Mouse (Mus musculus) induced T-regulatory cell, adult 2 months (primary cell): Measurements from ENCODE around the gene Dock2.

Experiments
- DNase-seq: peaks from one replicate; pipeline ENCODE4 v3.0.0-alpha.2; 2012; ENCODE audit warnings: low read depth

Dock2 gene

DNA sequence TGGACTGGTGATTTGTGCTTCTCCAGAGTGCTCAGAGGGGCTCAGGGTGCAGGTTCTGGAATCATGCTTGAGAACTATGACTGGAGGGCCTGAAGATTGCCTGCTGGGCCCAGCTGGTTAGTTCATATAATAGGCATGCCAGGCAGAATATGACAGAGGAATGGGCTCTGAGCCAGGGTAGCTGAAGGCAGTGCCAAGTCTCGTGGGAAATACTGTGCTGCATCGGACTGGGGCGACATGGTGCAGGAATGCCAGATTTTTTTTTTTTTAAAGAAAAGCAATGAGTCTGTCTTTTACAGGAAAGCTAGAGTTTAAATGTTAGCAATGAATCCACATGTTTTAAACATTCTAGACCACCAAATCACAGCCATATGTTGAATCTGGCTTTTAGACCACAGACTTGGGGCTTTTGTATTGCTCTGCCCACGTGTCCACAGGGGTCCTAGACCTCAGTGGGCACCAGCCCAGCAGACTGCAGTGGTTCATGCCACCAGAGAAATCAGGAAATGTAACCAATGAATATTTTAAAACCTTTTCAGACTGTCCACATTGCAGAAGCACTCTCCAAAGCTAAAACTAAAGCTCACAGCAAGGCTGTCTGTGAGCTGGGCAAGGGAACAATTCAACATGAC is 435.3 kb downstream of the Dock2 start:
- no peak for DNase-seq

DNA sequence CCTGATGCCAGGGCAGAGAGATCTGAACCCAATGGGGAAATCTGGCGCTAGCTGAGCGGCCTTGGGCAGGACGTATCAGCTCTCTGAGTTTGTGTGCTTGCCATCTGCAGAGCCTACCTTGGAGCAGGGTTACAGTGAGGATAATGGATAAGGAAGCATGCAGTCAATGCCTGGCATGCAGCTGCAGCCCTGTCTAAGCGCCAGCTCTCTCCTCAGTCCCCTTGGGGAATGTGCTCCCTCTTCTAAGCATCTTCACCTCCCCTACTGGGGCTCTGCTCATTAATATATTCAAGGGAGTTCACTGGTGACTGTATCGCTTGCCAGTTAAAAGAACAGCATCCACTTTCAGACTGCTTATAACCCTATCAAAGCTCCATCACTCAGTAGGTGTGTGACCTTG is 439.4 kb downstream of the Dock2 start:
- DNase-seq, result no peak

DNA sequence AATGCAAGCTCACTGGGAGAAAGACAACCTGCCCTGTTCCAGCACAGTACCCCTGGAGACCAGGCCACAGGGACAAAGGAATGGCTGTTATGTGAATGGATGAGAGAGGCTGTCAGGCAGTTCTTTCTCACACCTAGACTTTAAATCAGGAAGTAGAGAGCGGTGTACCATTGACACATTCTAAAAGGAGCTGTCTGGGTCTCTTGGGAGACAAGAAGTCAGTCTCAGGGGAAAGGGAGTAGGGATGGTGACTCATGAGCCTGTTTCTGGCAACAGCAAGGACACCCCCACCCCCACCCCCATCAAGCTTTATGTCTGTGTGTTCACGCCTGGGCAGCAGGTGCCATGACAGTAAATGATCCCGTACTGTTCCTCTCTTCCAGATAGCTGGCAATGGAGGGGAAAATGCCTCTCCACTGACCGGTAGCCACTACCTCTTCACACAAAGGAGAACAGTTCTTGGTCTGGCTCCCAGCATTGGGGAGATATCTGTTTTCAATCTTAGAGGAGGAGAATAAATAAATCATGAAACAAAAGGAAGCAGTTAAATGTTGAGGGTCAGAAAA is 439.9 kb downstream of the Dock2 start:
- DNase-seq, result no peak

DNA sequence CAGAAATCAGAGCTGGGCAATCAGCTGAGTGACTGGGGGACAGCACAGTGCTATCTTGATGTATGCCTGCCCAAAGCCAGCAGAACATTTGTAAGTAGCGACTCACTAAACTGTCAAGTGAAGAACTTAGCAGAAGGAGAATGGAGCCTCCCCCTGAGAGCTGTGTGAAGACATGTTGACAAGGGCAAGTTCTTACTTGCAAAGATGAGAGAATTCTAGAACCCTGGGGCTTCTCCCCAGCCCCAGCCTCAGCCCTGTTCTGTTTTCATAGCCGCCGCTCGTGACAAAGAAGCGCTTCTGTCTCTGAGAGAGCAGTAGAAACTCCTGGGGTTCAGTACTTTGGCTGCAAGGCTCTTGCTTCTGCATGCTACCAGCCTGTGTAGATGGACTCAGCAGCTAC is 444.0 kb downstream of the Dock2 start:
- no peak for DNase-seq

DNA sequence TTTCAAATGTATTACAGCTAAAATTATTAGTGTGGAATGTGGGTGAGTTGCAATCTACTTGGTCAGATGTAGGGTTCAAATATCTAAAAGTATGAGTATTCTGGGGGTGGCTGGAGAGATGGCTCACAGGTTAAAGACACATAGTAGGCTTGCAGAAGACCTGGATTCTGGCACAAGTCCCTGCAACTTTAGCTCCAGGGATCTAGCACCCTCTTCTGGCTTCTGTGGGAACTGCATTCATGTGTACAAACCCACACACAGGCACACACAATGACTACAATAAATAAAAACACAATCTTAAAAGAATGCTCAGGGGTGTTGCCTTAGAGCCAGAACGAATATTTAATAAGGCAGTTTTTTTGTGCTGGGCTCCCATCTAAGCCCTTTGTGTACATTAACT is 445.8 kb downstream of the Dock2 start:
- DNase-seq, result peak; percentile 52

DNA sequence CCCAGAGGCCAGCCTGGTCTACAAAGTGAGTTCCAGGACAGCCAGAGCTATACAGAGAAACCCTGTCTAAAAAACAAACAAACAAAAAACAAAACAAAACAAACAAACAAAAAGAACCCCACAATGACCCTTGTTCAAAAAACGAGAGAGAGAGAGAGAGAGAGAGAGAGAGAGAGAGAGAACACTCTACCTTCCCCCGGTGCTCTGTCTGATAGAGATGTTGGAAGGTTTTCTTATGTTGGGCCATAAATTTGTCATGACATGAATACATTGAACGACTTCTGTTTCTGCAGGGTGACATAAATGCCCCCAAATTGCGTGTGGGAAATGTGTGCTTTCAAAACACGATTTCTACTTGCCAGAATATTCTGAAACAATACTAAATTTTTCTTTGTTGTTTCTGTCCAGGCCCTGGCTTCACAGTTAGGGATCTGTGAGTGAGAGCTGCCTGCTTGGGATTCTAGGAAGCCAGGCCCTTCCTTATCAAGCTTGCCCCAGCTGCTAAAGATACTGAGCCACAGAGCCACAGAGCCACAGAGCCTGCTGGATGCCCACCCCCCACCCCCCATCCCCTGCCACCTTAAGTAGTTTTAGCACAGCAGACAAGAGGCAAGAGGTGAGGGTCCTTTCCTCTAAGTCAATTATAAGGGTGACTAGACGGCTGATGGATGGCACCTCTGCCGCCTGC is 451.2 kb downstream of the Dock2 start:
- no peak for DNase-seq

DNA sequence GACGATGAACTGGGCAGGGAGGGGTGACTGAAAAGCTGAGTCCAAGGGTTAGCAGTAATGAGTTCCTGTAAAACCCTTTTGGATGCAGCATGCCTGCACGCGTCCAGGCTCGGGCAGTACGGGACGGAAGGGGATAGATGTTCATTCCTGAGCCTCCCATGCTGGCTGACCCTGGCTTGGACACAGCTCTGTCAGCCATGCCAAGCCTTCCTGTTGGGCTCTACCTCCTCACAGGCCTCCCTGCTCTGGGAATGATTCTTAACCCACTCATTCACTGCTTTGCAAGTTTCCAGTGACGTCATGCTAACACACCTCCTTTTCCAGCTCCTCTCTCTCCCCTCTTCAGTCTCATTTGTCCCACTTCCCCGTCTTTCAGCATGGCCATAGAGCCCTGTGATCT is 460.0 kb downstream of the Dock2 start:
- DNase-seq, result no peak

DNA sequence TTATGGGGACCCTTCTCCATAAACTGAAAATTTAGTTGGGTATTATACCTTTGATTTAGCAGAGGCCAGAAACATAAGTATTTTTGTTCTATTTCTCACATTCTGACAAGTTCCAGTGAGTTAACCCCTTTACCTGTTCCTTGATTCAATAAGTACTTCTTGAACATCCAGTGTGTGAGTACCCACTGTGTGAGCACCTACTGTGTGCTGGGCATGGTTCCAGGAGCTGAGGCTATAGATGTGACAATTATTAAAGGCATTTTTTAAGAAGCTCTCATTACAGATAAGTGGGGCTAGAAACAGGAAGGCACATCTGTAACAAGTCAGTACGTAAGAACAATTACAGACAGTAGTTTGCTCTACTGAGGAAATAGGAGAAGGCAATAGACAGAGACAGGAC is 464.4 kb downstream of the Dock2 start:
- no peak for DNase-seq

DNA sequence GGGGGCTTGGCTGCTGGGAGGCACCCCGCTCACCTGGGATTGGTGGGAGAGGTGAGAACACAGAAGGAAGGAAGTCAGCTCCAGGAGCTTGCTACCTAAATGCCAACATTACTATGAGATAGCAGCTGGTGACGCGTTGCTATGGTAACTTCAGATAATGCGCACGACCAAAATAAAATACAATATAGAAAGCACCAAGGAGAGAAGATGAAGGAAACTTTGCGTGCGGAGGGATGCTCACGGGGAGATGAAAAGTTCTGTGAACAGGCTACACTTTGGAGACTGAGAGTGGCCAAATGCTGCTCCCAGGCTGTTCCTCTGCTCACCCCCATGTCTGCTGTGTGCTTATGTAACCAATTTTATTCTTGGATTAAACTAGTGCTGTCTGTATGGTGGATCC is 466.7 kb downstream of the Dock2 start:
- no peak for DNase-seq

DNA sequence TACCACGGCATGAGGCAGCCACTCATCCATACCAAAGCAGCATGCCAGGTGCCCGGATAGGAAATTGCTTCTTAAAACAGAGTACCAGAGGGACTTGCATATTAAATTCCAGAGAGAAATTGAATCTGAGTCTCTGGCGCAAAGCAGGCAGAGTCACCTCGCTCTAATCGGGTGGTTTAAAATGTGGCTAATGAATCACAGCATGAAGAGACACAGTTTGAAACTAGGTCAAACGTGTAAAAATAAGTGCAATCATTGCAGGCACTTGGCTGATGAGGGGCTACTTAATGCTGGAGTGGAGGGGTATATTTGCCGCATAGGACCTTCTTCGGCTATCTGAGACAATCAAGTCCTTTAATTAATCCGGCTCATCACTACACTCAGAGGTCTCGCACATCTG is 467.5 kb downstream of the Dock2 start:
- no peak for DNase-seq

DNA sequence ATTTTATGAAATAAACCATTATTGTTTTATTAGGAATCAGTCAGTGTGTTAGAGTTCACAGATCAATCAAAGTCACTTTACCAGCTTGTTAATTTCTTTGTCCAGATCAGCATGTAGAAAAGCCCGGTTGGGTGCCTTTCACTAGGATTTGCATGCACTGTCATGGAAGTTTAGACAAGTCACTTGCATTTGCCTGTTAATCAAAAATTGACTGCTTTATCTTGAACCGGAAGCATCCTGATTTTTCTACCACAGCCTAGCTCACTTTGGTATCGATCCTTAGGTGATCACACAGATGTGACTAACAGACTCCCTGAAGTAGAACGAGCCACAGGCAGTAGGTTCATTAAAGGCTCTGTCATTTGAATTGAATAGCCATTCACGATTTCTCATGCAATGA is 468.3 kb downstream of the Dock2 start:
- DNase-seq, result no peak

DNA sequence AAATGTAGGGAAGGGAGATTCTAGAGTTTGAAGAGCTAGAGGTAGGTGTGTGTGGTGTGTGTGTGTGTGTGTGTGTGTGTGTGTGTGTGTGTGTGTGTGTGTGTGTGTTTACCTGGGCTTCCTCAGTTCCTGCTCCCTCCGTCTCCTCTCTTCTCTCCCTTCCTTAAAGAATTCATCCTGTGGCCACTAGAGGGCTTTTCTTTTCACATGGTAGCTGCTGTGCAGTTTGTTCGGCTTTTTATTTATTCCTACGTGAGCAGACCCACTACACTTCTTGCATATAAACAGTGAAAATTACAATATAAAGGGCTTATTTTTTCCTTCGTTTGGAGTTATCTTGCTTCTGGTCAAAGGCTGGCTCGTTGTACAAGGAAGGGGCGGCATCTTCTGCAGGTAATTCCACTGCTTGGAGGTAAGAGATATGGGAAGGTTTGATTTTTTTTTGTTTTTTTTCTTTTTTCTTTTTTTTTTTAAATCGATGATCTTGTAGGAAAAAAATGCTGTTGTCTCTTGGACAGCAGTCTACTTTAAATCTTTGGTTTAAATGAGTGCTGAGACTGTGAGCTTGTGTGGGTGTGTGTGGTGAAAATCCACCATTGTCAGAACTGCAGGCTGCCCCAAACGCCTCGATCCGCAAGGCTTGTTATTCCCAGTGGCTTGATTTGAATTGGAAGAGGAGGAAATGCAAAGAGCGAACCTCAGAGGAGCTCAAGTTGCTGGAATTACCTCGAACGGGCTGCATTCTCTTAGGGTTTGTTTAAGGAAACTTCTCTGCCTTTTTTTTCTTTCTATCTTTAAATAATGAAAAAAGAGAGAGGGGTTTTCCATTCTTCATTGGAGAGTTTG is 468.9 kb downstream of the Dock2 start, which contains the start of gene Fam196b:
TSS of gene Fam196b (plus strand) at position 289 of the 846 bp plus-strand sequence.
- DNase-seq, result peak; percentile 57

DNA sequence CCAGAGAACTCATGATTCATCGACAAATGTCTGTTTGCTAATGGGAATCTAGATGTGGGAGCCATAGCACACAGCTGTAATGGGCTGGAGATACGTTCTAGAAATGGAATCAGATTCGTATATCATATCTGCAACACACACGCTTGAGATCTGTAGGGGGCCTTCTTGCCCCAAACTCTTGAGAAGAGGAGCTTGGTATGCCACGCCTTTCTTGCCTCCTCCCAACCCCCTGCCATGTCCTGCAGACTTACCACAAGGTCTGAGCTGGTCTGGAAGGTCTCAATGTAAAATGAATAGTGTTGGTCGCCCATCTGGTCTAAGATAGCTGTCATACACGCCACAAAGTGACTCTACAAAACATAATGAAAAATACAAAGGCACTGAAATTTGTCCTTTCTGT is 471.5 kb downstream of the Dock2 start:
- no peak for DNase-seq

DNA sequence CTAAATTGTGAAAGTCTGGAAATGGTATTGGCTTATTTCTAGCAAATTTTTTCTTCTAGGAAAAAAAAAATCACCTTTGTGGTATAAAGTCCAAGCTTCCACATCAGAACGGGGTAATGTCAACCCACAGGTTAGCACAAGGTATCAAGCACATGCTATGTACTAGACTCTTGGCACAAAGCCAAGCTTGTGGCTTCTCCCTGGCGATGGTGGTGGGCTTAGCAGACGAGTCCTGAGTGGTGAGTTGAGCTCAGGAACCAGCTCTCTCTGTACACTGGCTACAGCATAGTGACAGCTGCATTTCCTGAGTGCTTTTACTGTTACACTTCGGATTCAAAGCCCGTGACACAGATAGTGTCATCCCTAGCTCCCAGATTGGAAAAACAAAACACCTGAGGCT is 472.0 kb downstream of the Dock2 start:
- no peak for DNase-seq

DNA sequence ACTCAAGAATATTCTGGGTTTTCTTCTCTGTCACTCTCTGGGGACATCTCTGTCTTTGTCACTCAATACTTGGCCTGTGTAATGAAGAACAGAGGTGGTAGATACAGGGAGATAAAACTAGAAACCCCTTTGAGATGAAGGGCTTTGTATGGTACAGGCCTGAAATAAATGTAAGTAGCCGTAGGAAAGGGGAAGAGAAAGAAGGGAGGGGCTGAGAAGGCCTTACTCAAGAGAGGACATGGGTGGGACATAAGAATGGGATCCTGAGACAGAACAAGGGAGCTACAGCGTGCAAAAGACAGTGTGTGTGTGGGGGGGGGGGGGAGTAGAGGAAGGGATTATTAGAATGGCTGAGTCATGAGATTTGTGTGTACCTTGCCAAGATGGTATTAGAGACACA is 474.3 kb downstream of the Dock2 start:
- DNase-seq, result no peak

DNA sequence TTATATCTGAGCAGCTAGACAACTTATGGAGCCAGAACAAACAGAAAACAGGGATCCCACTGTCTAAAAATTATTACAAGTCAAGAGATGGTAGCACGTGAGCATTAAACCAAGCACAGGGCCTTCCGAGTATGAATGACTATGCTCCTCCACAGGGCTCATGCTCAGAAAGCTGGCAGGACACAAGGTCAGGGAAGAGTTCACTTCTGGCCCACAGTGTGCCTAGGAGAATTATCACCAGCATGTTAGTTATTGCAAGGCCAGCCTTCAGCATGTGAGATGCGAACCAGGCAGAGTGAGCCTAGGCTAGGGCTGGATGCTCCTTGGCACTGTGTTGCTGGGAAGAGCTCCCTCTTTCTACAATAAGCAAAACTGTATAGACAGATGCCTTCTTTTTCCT is 475.0 kb downstream of the Dock2 start:
- DNase-seq, result no peak

DNA sequence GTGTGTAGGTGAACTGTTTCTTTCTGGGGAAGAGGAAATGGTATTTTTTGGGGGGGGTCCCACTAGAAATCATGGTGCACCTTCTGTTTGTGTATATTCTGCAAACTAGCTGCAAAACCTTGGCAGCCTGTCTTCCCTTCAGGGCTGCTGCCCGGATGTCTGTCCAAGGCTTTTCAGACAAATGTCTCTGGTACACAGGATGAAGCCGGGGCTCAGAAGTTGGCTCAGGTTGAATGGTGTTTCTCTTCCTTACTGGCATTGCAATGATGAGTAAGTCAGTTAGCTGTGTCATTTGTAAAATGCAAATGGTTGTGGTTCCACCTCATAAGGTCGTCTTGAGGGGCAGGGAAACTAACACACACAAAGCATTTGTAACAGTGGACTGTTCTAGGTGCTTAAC is 477.5 kb downstream of the Dock2 start:
- no peak for DNase-seq

DNA sequence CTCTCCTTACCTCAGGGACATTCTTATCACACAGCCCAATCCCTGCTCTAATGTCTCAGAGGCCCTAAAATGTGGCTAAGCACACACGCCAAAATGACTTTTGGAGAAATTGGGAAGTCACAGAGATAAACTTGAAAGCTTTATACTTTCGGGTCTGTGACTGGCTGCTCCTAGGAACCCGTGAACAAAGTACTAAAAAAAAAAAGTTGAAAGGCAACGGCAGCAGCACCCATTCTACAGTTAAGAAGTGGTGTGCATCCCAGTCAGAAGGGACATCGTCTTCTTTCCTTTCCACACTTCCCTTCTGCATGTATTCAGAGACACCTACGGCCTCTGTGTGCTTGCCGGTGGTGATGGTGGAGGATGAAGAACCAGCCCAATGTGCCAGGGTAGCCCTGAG is 483.6 kb downstream of the Dock2 start:
- DNase-seq, result no peak

DNA sequence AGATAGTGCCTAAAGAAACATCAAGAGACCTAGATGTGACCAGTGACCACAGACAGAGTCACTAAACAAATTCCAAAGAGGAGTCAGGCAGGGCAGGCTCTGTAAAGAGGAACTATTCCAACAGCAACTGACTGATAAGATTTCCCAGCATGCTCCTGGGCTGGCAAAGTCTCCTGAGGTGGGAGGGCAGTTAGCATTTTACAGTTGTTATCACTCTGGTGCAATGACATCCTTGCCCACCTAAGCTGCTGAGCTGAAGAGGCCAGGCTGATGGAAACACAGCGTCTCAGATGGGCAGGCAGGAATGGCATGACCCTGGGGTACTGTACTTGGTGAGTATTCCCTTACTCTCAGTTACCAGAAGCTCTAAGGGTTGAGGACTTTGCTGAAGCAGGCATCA is 484.1 kb downstream of the Dock2 start:
- DNase-seq, result no peak

DNA sequence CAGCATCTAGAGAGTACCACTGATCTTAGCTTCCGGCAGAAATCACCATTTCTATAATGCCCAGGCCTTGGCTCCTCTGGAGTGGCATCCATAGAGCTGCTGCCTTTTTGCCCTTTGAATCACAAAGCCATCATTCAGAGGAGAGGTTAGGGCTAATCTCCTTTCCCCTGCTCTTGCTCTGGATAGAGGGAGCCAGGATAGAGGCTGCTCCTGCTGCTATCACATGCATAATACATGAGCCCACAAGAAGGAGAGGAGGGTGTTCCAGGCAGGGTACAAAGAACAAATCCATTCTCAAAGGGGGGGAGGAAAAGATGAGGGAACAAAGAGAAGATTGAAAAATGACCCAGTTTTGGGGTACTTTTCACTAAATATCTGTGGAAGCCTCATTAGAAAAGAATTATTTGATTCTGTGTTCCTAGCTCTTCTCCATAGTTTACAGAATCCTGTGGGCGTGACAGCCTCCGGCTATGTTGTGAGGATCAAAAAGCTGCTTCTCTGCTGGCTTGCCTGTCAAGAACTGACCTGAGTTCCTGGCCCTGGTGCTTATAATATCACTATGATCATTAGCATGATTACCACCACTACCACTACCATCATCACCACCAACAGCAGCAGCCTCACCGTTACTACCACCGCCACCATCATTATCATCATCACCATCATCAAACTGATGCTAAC is 485.9 kb downstream of the Dock2 start:
- DNase-seq, result no peak

DNA sequence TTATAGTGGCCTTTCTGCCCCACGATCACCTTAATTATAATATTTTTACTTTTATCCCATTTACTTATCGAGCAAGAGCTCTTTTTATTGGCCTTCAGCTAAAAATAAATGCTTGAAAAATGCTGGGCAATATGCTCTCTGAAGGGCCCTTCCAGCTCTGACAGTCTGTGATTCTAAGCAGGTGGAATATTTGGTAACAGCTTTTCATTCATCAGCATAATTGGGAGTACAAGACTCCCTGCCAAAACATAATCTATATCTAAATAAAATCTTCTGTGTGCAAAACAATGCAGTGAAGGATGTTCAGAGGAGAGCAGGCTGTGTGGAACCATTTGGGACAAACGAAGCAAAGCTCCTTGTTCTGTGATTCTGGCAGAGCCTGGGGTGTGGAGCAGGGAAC is 492.4 kb downstream of the Dock2 start:
- no peak for DNase-seq

DNA sequence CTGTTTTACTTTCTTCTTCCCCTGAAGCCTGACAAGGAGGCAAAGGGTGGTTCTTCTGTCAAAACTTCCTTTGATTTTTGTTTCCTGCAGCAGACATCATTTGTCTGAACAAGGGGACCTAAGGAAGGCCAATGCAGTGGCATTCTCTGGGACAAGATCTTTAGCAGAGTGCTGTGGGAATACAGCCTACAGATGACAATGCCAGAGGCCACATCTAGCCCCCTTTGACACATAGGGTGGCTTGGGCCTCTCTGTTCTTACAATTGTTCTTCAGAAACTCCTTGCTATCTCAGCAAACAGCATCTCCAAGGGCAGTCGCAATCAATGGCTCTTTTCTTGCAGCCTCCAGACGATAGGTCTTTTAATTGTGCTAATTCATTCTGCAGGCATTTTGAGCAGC is 493.0 kb downstream of the Dock2 start:
- no peak for DNase-seq
